Mouse (Mus musculus): ENCODE measurements at regions not wholly inside any gene's neighbourhood (a gene's known extent, or its start where the extent isn't known, plus 50 kb on each side); places are given as distances from the start of the nearest gene placed in this dataset.

DNA sequence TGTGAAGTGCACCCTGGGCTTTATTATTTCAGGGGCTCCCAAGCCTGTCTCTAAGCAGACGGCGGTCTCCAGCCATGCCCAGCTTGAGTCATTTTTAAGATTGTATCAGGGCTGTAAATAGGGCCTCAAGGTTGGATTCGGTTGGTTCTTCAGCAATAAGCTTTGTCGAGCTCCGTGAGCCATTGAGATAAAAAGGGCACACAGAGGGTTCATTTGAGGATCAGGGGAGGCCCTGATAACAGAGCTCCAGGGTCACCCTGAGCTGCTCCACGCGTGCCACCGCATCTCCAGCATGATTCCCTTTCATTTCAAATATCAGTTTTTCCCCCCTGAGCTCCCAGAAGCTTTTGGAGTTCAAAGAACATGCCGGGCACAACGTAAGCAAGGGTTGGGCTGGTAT, 154.1 kb upstream of the Tcerg1l start:
- Histone ChIP-seq H3K27me3 (replicated peaks; ENCODE audit: control insufficient read depth, insufficient read depth, low read length) (no peaks in the 10 kb centered on the region), H3K4me2 (no peak overlapping the region), H3K36me3 (ENCODE audit: control insufficient read depth, insufficient read depth, low read length) (no peaks in the 10 kb centered on the region), H3K4me1 (replicated peaks; ENCODE audit: control insufficient read depth, insufficient read depth, low read length) (no peaks in the 10 kb centered on the region), H3K4me3 (ENCODE audit: low read depth, low read length) (no peak overlapping the region), H3K9me3 (ENCODE audit: control insufficient read depth, low read length) (no peaks in the 10 kb centered on the region), H3K9ac (ENCODE audit: low read depth, low read length) (no peak overlapping the region), H3K27ac (ENCODE audit: low read depth, low read length) (no peak overlapping the region)
- DNase-seq (ENCODE audit: low spot score) (no peak), ATAC-seq (replicated peaks; ENCODE audit: low FRiP score) (no peak)
- WGBS = 75% methylated on average over 10 of the region's 10 CpGs

GRCm38 (mm10) chr7:138547881-138548280, 150.4 kb upstream of the Tcerg1l start:
- DNase-seq (ENCODE audit: low spot score) = no peak
- ATAC-seq (replicated peaks; ENCODE audit: low FRiP score) = no peak
- H3K4me2 ChIP-seq = no peak overlapping the region
- H3K9me3 ChIP-seq (ENCODE audit: control insufficient read depth, low read length) = no peaks in the 10 kb centered on the region
- no peak overlapping the region for H3K9ac ChIP-seq (ENCODE audit: low read depth, low read length)
- H3K4me1 ChIP-seq (replicated peaks; ENCODE audit: control insufficient read depth, insufficient read depth, low read length) = no peaks in the 10 kb centered on the region
- 79% methylated on average over 7 of the region's 7 CpGs for WGBS
- H3K27me3 ChIP-seq (replicated peaks; ENCODE audit: control insufficient read depth, insufficient read depth, low read length) = no peaks in the 10 kb centered on the region
- H3K27ac ChIP-seq (ENCODE audit: low read depth, low read length) = no peak overlapping the region
- no peak overlapping the region for H3K4me3 ChIP-seq (ENCODE audit: low read depth, low read length)
- H3K36me3 ChIP-seq (ENCODE audit: control insufficient read depth, insufficient read depth, low read length) = no peaks in the 10 kb centered on the region

DNA sequence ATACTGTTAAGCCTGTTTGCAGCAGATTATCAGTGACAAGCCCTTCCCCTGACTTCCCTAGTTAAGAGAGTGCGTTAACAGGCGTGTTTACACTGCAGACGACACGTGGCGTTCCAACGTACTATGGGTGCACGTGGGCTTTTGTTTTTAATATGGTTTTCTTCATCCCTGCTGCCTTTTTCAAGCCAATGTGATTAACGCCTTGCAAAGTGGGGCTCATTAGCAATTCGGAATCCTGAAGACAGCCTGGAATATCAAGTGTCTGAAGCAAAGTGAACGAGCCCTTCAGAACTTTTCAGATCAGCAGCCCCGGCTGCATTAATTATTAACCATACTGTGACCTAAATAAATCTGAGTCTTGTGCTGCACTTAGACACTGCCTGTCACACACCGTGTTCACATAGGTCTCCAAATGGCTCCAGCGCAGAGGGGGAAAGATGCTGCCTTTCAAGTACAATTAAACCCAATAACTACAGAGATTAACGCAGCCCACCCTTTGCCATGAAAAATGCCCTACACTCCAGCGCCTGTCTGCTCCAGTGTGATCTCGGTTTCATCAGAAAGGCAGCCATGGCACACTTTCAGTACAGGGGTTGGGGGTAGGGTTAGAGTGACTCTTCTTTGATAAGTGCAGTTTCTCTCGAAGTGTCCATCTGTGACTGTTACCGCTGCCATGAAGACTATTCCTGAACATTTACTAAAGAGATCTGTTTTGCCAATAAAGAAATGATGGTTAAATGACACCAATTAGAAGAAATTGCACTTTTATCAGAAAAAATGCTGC, 140.7 kb upstream of the Tcerg1l start:
- Histone ChIP-seq H3K9me3 (ENCODE audit: control insufficient read depth, low read length) (no peaks in the 10 kb centered on the region), H3K4me2 (peak overlapping the region; percentile 20), H3K27ac (ENCODE audit: low read depth, low read length) (no peak overlapping the region), H3K9ac (ENCODE audit: low read depth, low read length) (no peak overlapping the region), H3K27me3 (replicated peaks; ENCODE audit: control insufficient read depth, insufficient read depth, low read length) (no peaks in the 10 kb centered on the region), H3K4me1 (replicated peaks; ENCODE audit: control insufficient read depth, insufficient read depth, low read length) (no peaks in the 10 kb centered on the region), H3K4me3 (ENCODE audit: low read depth, low read length) (no peak overlapping the region), H3K36me3 (ENCODE audit: control insufficient read depth, insufficient read depth, low read length) (no peaks in the 10 kb centered on the region)
- WGBS = 62% methylated on average over 18 of the region's 18 CpGs
- DNase-seq (ENCODE audit: low spot score) (peak; percentile 32), ATAC-seq (replicated peaks; ENCODE audit: low FRiP score) (no peak)

DNA sequence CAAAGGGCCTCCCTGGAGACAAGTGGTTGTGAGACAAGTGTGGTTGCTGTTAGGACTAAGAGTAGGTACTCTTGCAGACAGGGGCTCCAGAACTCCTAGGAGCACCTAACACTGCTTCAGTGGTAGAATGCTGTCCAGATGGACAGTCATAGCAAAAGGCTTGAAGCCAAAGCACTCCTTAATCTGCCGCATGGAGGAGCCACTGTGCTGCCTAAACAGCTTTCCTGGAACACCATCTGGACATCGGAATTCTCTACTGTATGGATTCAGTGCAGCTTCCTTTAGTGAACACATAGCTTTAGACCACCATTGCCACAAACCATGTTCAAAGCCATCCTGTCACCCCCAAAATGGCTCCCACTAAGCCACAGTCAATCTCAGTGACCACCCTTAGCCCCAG, 128.6 kb upstream of the Tcerg1l start:
- Histone ChIP-seq H3K4me3 (ENCODE audit: low read depth, low read length) (no peak overlapping the region), H3K9ac (ENCODE audit: low read depth, low read length) (no peak overlapping the region), H3K27me3 (replicated peaks; ENCODE audit: control insufficient read depth, insufficient read depth, low read length) (no peaks in the 10 kb centered on the region), H3K4me1 (replicated peaks; ENCODE audit: control insufficient read depth, insufficient read depth, low read length) (no peaks in the 10 kb centered on the region), H3K4me2 (no peak overlapping the region), H3K27ac (ENCODE audit: low read depth, low read length) (no peak overlapping the region), H3K9me3 (ENCODE audit: control insufficient read depth, low read length) (no peaks in the 10 kb centered on the region), H3K36me3 (ENCODE audit: control insufficient read depth, insufficient read depth, low read length) (no peaks in the 10 kb centered on the region)
- DNase-seq (ENCODE audit: low spot score) = no peak
- ATAC-seq (replicated peaks; ENCODE audit: low FRiP score) = no peak
- WGBS = 96% methylated on average over 2 of the region's 2 CpGs

DNA sequence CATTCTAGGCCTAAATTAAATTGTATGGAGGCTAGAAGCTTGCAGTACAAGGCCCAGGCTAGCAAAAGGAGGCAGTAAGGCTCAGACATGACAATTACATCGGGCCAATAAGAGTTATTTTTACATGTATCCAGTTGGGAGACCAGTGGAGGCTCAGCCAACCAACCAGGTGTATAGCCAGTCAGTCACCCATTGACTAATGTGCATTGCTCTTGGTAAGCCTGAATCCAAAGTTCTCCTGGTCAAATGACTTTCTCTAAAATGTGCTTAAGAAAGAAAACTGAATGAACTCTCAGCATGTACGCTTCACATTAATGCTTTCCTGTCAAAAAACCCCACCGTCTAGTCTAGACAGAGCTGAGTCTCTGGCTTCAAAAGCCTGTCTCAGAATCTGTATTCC, 127.4 kb upstream of the Tcerg1l start:
- Histone ChIP-seq H3K9me3 (ENCODE audit: control insufficient read depth, low read length) (no peaks in the 10 kb centered on the region), H3K27ac (ENCODE audit: low read depth, low read length) (no peak overlapping the region), H3K4me3 (ENCODE audit: low read depth, low read length) (no peak overlapping the region), H3K36me3 (ENCODE audit: control insufficient read depth, insufficient read depth, low read length) (no peaks in the 10 kb centered on the region), H3K4me2 (no peak overlapping the region), H3K27me3 (replicated peaks; ENCODE audit: control insufficient read depth, insufficient read depth, low read length) (no peaks in the 10 kb centered on the region), H3K9ac (ENCODE audit: low read depth, low read length) (no peak overlapping the region), H3K4me1 (replicated peaks; ENCODE audit: control insufficient read depth, insufficient read depth, low read length) (no peaks in the 10 kb centered on the region)
- ATAC-seq (replicated peaks; ENCODE audit: low FRiP score) = no peak
- 76% methylated on average over 3 of the region's 3 CpGs for WGBS
- no peak for DNase-seq (ENCODE audit: low spot score)

GRCm38 (mm10) chr7:138514171-138514570, 116.6 kb upstream of the Tcerg1l start:
- 87% methylated on average over 2 of the region's 2 CpGs for WGBS
- no peaks in the 10 kb centered on the region for H3K9me3 ChIP-seq (ENCODE audit: control insufficient read depth, low read length)
- no peak for ATAC-seq (replicated peaks; ENCODE audit: low FRiP score)
- H3K4me1 ChIP-seq (replicated peaks; ENCODE audit: control insufficient read depth, insufficient read depth, low read length) = no peaks in the 10 kb centered on the region
- no peak overlapping the region for H3K27ac ChIP-seq (ENCODE audit: low read depth, low read length)
- no peak overlapping the region for H3K4me2 ChIP-seq
- H3K9ac ChIP-seq (ENCODE audit: low read depth, low read length) = no peak overlapping the region
- no peak for DNase-seq (ENCODE audit: low spot score)
- H3K36me3 ChIP-seq (ENCODE audit: control insufficient read depth, insufficient read depth, low read length) = no peaks in the 10 kb centered on the region
- no peak overlapping the region for H3K4me3 ChIP-seq (ENCODE audit: low read depth, low read length)
- no peaks in the 10 kb centered on the region for H3K27me3 ChIP-seq (replicated peaks; ENCODE audit: control insufficient read depth, insufficient read depth, low read length)

- no peak for ATAC-seq (replicated peaks; ENCODE audit: low FRiP score)
- Histone ChIP-seq H3K9me3 (ENCODE audit: control insufficient read depth, low read length) (no peaks in the 10 kb centered on the region), H3K27ac (ENCODE audit: low read depth, low read length) (no peak overlapping the region), H3K36me3 (ENCODE audit: control insufficient read depth, insufficient read depth, low read length) (no peaks in the 10 kb centered on the region), H3K4me2 (no peak overlapping the region), H3K27me3 (replicated peaks; ENCODE audit: control insufficient read depth, insufficient read depth, low read length) (no peaks in the 10 kb centered on the region), H3K4me3 (ENCODE audit: low read depth, low read length) (no peak overlapping the region), H3K4me1 (replicated peaks; ENCODE audit: control insufficient read depth, insufficient read depth, low read length) (no peaks in the 10 kb centered on the region), H3K9ac (ENCODE audit: low read depth, low read length) (no peak overlapping the region)
- 75% methylated on average over 2 of the region's 2 CpGs for WGBS
- DNase-seq (ENCODE audit: low spot score) = no peak
Observed at GRCm38 (mm10) chr7:138505205-138505604, 107.7 kb upstream of the Tcerg1l start.

DNA sequence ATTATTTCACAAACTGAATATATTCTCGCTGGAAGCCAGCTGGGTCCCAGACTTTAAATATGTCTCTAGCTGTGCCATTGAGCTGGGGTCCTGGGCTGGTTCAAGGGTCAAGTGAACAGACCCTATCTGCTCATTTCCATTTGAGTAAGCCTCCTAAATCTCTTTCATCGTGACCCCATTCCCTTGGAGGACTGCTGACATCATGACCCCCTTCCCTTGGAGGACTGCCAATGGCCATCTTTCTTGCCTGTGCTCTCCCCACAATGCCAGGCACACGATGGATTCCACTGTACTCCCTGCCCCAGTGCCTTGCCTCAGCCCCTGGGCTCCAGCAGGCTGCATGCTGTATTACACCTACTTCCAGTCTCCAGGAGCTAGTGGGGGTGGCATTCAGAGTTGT, 106.5 kb upstream of the Tcerg1l start:
- Histone ChIP-seq H3K36me3 (ENCODE audit: control insufficient read depth, insufficient read depth, low read length) (no peaks in the 10 kb centered on the region), H3K4me3 (ENCODE audit: low read depth, low read length) (no peak overlapping the region), H3K4me2 (no peak overlapping the region), H3K9ac (ENCODE audit: low read depth, low read length) (no peak overlapping the region), H3K27ac (ENCODE audit: low read depth, low read length) (no peak overlapping the region), H3K27me3 (replicated peaks; ENCODE audit: control insufficient read depth, insufficient read depth, low read length) (no peaks in the 10 kb centered on the region), H3K4me1 (replicated peaks; ENCODE audit: control insufficient read depth, insufficient read depth, low read length) (no peaks in the 10 kb centered on the region), H3K9me3 (ENCODE audit: control insufficient read depth, low read length) (no peaks in the 10 kb centered on the region)
- WGBS = 68% methylated on average over 3 of the region's 3 CpGs
- DNase-seq (ENCODE audit: low spot score) = no peak
- ATAC-seq (replicated peaks; ENCODE audit: low FRiP score) = no peak

DNA sequence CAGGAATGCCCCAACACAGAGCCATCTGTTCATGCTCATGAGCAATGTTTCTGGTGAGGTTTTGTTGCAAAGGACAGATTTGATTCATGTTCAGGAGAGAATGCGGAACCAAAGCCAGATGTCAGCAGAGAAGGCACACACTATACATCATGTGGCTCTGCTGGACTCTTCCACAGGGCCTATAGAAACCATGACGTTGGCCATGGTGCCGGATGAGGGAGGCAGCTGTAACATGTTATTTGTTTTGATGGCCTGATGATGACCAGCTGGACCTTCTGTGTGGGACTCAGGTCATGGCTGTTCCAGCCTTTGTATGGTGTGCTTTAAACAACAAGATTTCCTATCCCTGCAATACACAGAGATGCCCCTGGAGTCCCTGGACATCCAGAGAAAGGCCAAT, 105.5 kb upstream of the Tcerg1l start:
- WGBS = 77% methylated on average over 3 of the region's 3 CpGs
- DNase-seq (ENCODE audit: low spot score) = no peak

More for the DNA sequence above, 105.5 kb upstream of the Tcerg1l start:
- ATAC-seq (replicated peaks; ENCODE audit: low FRiP score) = no peak
- Histone ChIP-seq H3K4me3 (ENCODE audit: low read depth, low read length) (no peak overlapping the region), H3K27me3 (replicated peaks; ENCODE audit: control insufficient read depth, insufficient read depth, low read length) (no peaks in the 10 kb centered on the region), H3K4me1 (replicated peaks; ENCODE audit: control insufficient read depth, insufficient read depth, low read length) (no peaks in the 10 kb centered on the region), H3K4me2 (no peak overlapping the region), H3K9me3 (ENCODE audit: control insufficient read depth, low read length) (no peaks in the 10 kb centered on the region), H3K9ac (ENCODE audit: low read depth, low read length) (no peak overlapping the region), H3K36me3 (ENCODE audit: control insufficient read depth, insufficient read depth, low read length) (no peaks in the 10 kb centered on the region), H3K27ac (ENCODE audit: low read depth, low read length) (no peak overlapping the region)
